Mouse (Mus musculus): ENCODE data around the gene Slc22a17.

DNA sequence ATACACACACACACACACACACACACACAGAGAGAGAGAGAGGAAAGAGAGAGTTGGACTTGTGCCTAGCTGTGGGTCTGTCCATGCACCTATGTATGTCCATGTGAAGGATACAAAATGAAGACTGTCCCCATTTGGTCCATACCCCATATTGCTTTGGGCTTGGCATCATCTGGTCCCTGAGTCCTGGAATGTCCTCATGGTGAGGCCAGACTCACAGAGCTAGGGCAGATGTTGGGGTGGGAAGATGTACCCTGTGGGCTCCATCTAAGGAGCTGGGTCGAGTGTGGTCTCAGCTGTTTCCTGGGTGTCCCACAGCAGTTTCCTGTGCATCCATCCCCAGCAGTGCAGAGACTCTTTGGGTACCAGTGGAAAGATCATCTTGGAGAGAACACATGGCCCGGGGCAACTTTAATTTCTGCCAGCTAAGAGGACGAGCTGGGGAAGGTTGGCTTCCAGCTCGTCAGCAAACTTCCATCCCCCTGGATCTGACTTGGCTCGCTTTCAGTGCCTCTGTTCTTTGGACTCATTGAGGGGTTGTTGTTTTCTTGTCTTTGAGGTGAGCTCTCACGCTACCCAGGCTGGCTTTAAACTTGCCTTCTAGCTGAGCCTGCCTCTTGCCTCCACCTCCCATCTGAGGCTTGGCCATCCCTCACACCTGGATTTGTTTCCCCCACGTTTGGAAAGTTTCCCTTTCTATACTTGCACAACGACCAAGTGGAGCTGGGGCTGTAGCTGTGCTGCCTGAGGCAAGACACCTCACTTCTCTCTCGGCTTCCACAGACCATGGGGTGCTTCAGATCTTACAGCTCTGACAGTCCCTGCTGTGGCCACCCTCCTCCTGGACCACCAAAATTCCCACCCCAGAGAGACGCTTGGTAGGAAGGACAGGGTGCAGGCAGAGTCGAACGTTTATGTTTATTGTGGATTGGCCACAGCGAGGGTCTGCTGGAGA lies 28.4 kb upstream of the Slc22a17 start:
- TF ChIP-seq POLR2A (IDR thresholded peaks at IDR 0.05; ENCODE audit: insufficient read depth, low read length) (no peak), CTCF (IDR thresholded peaks at IDR 0.05; ENCODE audit: low read depth, low read length) (no peak)

Measured in ES-Bruce4 (cell line).